Mouse (Mus musculus): ENCODE results near the gene Tob2. TPM values are rescaled to one million over a fixed set of nuclear protein-coding genes. Genes with fewer than 3 reads are reported as not detected.

Tob2 gene
- polyA plus RNA-seq, 1 experiment from 2014 or later, result 29.1 TPM

- no peaks in the 10 kb centered on the region for H3K9me3 ChIP-seq
- H3K27me3 ChIP-seq, result no peaks in the 10 kb centered on the region
- 89% methylated on average over 3 of the region's 3 CpGs for WGBS
- no peaks in the 10 kb centered on the region for H3K4me1 ChIP-seq
- peaks cover 11% of the 10 kb centered on the region for H3K36me3 ChIP-seq
- ATAC-seq (ENCODE audit: borderline replicate concordance, extremely low read depth, low FRiP score, low TSS enrichment), result no peak
- no peak overlapping the region for H3K9ac ChIP-seq
- no peak overlapping the region for H3K4me2 ChIP-seq
- H3K4me3 ChIP-seq, result no peak overlapping the region
- no peak overlapping the region for H3K27ac ChIP-seq
Measured at GRCm38 (mm10) chr15:81885418-81885934, 26.9 kb upstream of the Tob2 start.

DNA sequence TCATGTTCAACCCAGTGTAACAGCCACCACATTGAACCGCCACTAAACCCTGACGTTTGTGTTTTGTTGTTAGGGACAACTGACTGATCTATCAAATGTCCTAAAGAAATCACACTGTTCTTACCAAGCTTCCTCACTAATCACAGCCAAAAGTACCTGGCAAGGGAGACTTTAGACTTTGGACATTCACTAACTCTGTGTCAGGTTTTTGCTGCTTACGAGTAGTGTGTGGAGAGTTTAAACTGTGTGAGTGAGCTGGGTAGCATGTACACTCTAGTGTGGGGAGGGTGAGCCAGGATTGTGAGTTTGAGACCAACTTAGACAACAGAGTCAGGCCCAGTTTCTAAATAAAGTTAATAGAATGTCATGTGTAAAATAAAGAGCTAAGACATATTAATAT is 23.8 kb upstream of the Tob2 start:
- no peak for ATAC-seq (ENCODE audit: borderline replicate concordance, extremely low read depth, low FRiP score, low TSS enrichment)
- Histone ChIP-seq H3K27me3 (no peaks in the 10 kb centered on the region), H3K4me3 (no peak overlapping the region), H3K9ac (no peak overlapping the region), H3K4me2 (no peak overlapping the region), H3K9me3 (no peaks in the 10 kb centered on the region), H3K36me3 (0 out of 2 replicates have a peak, but pooled peaks cover 3% of the 10 kb centered on the region), H3K27ac (no peak overlapping the region), H3K4me1 (no peaks in the 10 kb centered on the region)
- WGBS, result 95% methylated on average over 3 of the region's 3 CpGs

- H3K4me2 ChIP-seq, result no peak overlapping the region
- no peak overlapping the region for H3K4me3 ChIP-seq
- WGBS, result 72% methylated on average over 5 of the region's 5 CpGs
- ATAC-seq (ENCODE audit: borderline replicate concordance, extremely low read depth, low FRiP score, low TSS enrichment), result no peak
- H3K9ac ChIP-seq, result no peak overlapping the region
- H3K27me3 ChIP-seq, result no peaks in the 10 kb centered on the region
- H3K27ac ChIP-seq, result no peak overlapping the region
- 0 out of 2 replicates have a peak, but pooled peaks cover 3% of the 10 kb centered on the region for H3K36me3 ChIP-seq
- no peaks in the 10 kb centered on the region for H3K9me3 ChIP-seq
- no peaks in the 10 kb centered on the region for H3K4me1 ChIP-seq
Measured at GRCm38 (mm10) chr15:81879531-81880401, 21.2 kb upstream of the Tob2 start.

GRCm38 (mm10) chr15:81872262-81873136 is 13.9 kb upstream of the Tob2 start, which contains the start of gene Aco2:
Aco2 (plus strand) TSS chr15:81872309.
- peak within 1 kb of the TSS; percentile 74 for H3K4me2 ChIP-seq
- peaks cover 33% of the 10 kb centered on the region for H3K36me3 ChIP-seq
- no peaks in the 10 kb centered on the region for H3K27me3 ChIP-seq
- H3K9ac ChIP-seq, result peak within 1 kb of the TSS; percentile 74
- 1% methylated on average over 53 of the region's 53 CpGs for WGBS
- ATAC-seq (ENCODE audit: borderline replicate concordance, extremely low read depth, low FRiP score, low TSS enrichment), result peak; percentile 90
- H3K27ac ChIP-seq, result peak within 1 kb of the TSS; percentile 97
- H3K4me1 ChIP-seq, result peaks cover 17% of the 10 kb centered on the region
- H3K4me3 ChIP-seq, result peak within 1 kb of the TSS; percentile 85
- H3K9me3 ChIP-seq, result no peaks in the 10 kb centered on the region

GRCm38 (mm10) chr15:81871604-81872261 is 13.1 kb upstream of the Tob2 start, which contains the start of gene Phf5a:
Phf5a (minus strand) TSS chr15:81871911.
- no peaks in the 10 kb centered on the region for H3K27me3 ChIP-seq
- H3K9ac ChIP-seq, result peak within 1 kb of the TSS; percentile 74
- peak within 1 kb of the TSS; percentile 97 for H3K27ac ChIP-seq
- peaks cover 41% of the 10 kb centered on the region for H3K36me3 ChIP-seq
- under 1% methylated on average over 30 of the region's 30 CpGs for WGBS
- peak within 1 kb of the TSS; percentile 85 for H3K4me3 ChIP-seq
- H3K9me3 ChIP-seq, result no peaks in the 10 kb centered on the region
- H3K4me2 ChIP-seq, result peak within 1 kb of the TSS; percentile 74
- ATAC-seq (ENCODE audit: borderline replicate concordance, extremely low read depth, low FRiP score, low TSS enrichment), result peak; percentile 92
- peaks cover 17% of the 10 kb centered on the region for H3K4me1 ChIP-seq

GRCm38 (mm10) chr15:81869985-81870384 is 11.4 kb upstream of the Tob2 start:
- Histone ChIP-seq H3K4me2 (no peak overlapping the region), H3K36me3 (peaks cover 59% of the 10 kb centered on the region), H3K27me3 (no peaks in the 10 kb centered on the region), H3K9me3 (no peaks in the 10 kb centered on the region), H3K9ac (no peak overlapping the region), H3K4me3 (no peak overlapping the region), H3K27ac (no peak overlapping the region), H3K4me1 (peaks cover 17% of the 10 kb centered on the region)
- WGBS, result 95% methylated on average over 5 of the region's 5 CpGs
- no peak for ATAC-seq (ENCODE audit: borderline replicate concordance, extremely low read depth, low FRiP score, low TSS enrichment)

DNA sequence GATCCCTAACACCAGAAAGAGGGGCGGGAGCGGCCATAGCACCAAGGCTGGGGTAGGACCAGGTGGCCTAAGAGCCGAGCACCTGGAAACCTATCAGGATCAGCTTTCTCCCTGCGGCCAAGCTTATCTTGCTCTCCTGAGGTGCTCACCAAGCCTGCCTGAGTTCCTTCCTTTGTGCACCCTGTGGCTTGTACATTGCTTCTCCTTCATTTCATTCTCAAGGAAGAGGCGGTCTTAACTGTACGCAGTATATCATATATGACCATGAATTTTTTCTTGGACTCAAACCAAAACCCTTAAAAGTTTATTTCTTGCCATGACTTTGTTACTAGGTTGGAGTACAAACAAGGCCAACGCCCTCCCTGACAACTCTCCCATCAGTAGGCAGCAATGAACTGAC is 5.6 kb upstream of the Tob2 start:
- Histone ChIP-seq H3K9me3 (no peaks in the 10 kb centered on the region), H3K4me2 (no peak overlapping the region), H3K9ac (no peak overlapping the region), H3K27me3 (no peaks in the 10 kb centered on the region), H3K4me1 (peaks cover 11% of the 10 kb centered on the region), H3K27ac (no peak overlapping the region), H3K36me3 (peaks cover 56% of the 10 kb centered on the region), H3K4me3 (no peak overlapping the region)
- WGBS, result 91% methylated on average over 7 of the region's 7 CpGs
- no peak for ATAC-seq (ENCODE audit: borderline replicate concordance, extremely low read depth, low FRiP score, low TSS enrichment)

- Histone ChIP-seq H3K9ac (0 out of 2 replicates have a peak overlapping the region, but pooled peaks have one; percentile 14), H3K4me3 (peak overlapping the region; percentile 76), H3K27ac (peak overlapping the region; percentile 93), H3K36me3 (peaks cover 20% of the 10 kb centered on the region), H3K27me3 (no peaks in the 10 kb centered on the region), H3K4me1 (peaks cover 20% of the 10 kb centered on the region), H3K4me2 (peak overlapping the region; percentile 86), H3K9me3 (no peaks in the 10 kb centered on the region)
- ATAC-seq (ENCODE audit: borderline replicate concordance, extremely low read depth, low FRiP score, low TSS enrichment), result no peak
- WGBS, result 32% methylated on average over 8 of the region's 8 CpGs
Measured at GRCm38 (mm10) chr15:81860471-81861135, 2.0 kb upstream of the Tob2 start.

GRCm38 (mm10) chr15:81859330-81860255 is 997 bp upstream of the Tob2 start:
- peak overlapping the region; percentile 87 for H3K9ac ChIP-seq
- under 1% methylated on average over 39 of the region's 39 CpGs for WGBS
- peak; percentile 85 for ATAC-seq (ENCODE audit: borderline replicate concordance, extremely low read depth, low FRiP score, low TSS enrichment)

DNA sequence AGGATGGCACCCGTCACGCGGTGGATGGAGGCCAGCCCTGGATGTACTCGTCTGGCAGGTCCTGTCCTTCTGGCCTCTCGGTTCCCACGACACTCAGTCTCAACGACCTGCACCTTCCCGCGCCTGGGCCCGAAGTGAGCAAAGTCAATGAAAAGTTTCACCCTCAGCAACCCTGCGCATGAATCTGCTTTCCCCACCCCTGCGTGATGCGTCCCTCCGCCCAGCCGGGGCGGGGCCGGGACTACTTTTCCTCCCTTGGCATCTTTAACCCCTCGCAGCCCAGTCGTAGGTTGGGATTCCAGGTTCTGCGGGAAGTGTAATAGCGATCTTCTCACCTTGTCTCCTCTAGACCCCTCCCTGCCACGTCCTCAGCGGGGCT is 469 bp downstream of the Tob2 start:
- peak overlapping the region; percentile 86 for H3K4me2 ChIP-seq
- H3K9me3 ChIP-seq, result no peaks in the 10 kb centered on the region
- H3K36me3 ChIP-seq, result peaks cover 12% of the 10 kb centered on the region
- H3K9ac ChIP-seq, result peak overlapping the region; percentile 87
- peak; percentile 25 for ATAC-seq (ENCODE audit: borderline replicate concordance, extremely low read depth, low FRiP score, low TSS enrichment)
- peak overlapping the region; percentile 76 for H3K4me3 ChIP-seq
- 0% methylated on average over 23 of the region's 23 CpGs for WGBS
- H3K4me1 ChIP-seq, result peaks cover 25% of the 10 kb centered on the region
- no peaks in the 10 kb centered on the region for H3K27me3 ChIP-seq
- H3K27ac ChIP-seq, result peak overlapping the region; percentile 98

More at GRCm38 (mm10) chr15:81859330-81860255, 997 bp upstream of the Tob2 start:
- Histone ChIP-seq H3K36me3 (peaks cover 11% of the 10 kb centered on the region), H3K27ac (peak overlapping the region; percentile 98), H3K9me3 (no peaks in the 10 kb centered on the region), H3K4me2 (peak overlapping the region; percentile 86), H3K27me3 (no peaks in the 10 kb centered on the region), H3K4me3 (peak overlapping the region; percentile 76), H3K4me1 (peaks cover 25% of the 10 kb centered on the region)

All from lung, embryonic 15.5 days (tissue).